Mouse (Mus musculus): ENCODE data around the gene Fbln1.
"Not testable (repeated sequence)": the region's sequence is repeated elsewhere in the genome, so short reads cannot be mapped to it uniquely, and the experiment has no call there.

Gene Fbln1

GRCm38 (mm10) chr15:85329096-85329495 lies 123.3 kb downstream of the Fbln1 start:
- no peak for DNase-seq (ENCODE audit: extremely low read depth, insufficient read length, low spot score)

DNA sequence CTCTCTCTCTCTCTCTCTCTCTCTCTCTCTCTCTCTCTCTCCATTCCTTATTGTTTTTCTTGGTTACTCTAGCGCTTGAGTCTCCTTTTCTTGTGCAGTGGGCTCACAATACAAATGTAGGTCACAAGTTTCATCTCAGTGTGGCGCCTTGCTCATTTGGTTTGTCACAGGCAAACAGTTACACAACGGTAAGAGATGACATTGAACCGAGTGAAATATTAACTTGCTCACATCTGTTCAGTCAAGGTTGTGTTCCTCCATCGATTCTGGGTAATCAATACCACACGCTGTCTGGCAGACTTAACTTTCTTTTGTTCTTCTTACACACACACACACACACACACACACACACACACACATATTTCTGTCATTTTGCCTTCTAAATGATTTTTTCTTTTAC lies 124.3 kb downstream of the Fbln1 start:
- DNase-seq (ENCODE audit: extremely low read depth, insufficient read length, low spot score): no peak

DNA sequence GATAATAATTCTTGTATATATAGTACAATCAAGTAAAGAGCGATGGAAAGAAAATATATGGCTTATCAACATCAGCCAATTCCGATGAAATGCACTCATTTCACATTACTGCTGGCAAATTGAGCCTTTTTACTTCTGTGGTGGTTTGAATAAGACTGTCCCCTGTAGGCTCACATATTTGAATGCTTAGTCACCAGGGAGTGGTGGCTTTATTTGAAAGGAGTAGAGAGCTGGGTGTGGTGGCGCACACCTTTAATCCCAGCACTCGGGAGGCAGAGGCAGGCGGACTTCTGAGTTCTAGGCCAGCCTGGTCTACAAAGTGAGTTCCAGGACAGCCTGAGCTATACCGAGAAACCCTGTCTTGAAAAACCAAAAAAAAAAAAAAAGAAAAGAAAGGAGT lies 127.8 kb downstream of the Fbln1 start:
- DNase-seq (ENCODE audit: extremely low read depth, insufficient read length, low spot score): not testable (repeated sequence)

GRCm38 (mm10) chr15:85334234-85334633 lies 128.5 kb downstream of the Fbln1 start:
- no peak for DNase-seq (ENCODE audit: extremely low read depth, insufficient read length, low spot score)

GRCm38 (mm10) chr15:85335671-85336300 lies 130.0 kb downstream of the Fbln1 start, which contains the start of gene Atxn10:
Gene Atxn10, plus strand, starts transcription at chr15:85336245.
- no peak for DNase-seq (ENCODE audit: extremely low read depth, insufficient read length, low spot score)

Measured in 3134 (cell line).